In the genomic region with DNA sequence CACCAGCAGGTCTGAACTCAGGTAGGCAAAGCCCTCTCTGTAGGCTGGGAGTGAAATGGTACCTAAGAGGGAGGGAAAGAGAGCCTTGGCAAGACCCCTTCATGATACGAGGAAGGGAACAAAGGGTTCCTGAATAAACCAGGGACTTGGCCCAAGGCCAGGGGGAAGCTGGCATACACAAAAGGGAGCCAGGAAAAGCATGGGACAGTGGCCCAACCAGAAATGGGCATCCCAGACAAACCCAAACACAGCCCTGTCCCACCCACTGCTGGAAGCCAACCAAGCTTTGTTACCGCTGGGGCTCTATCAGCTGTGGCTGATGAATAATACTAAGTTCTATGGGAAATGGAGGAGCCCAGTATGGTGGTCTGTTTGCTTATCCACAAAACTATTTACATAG, we compare ENCODE assay signal across 9 mouse cellular contexts. TPM values are rescaled to one million over a fixed set of nuclear protein-coding genes. Genes with fewer than 3 reads are reported as not detected.
DNase-seq lines count a peak whose midpoint lies in the region; ATAC-seq and TF ChIP-seq lines count a peak whose summit lies in the region.
"Had no signal": no experiment of that assay in that cellular context is flagged by ENCODE, and none has a peak within 500 bp of the region (broad histone marks: within the 10 kb centered on the region; RNA-seq: fewer than 3 reads in every experiment).

No protein-coding gene starts in this region.

- no peaks in the 10 kb centered on the region for H3K27me3 ChIP-seq in forebrain, embryonic 15.5 days
- no peaks in the 10 kb centered on the region for H3K27me3 ChIP-seq in forebrain, embryonic 12.5 days
- no peaks in the 10 kb centered on the region for H3K27me3 ChIP-seq in stomach, postnatal 0 days (ENCODE audit: control insufficient read depth, insufficient read depth, low read length)
- H3K27me3 ChIP-seq in hindbrain, embryonic 11.5 days (ENCODE audit: control insufficient read depth, insufficient read depth, low read length), result no peaks in the 10 kb centered on the region
- H3K27me3 ChIP-seq: liver, embryonic 13.5 days had no signal

- TF ChIP-seq CTCF in stomach, postnatal 0 days (IDR thresholded peaks at IDR 0.05; ENCODE audit: low read depth), result no peak

- no peak overlapping the region for H3K4me2 ChIP-seq in forebrain, embryonic 15.5 days (replicated peaks)
- no peak overlapping the region for H3K4me2 ChIP-seq in forebrain, embryonic 12.5 days
- H3K4me2 ChIP-seq in stomach, postnatal 0 days (replicated peaks; ENCODE audit: low read depth), result no peak overlapping the region
- no peak overlapping the region for H3K4me2 ChIP-seq in hindbrain, embryonic 11.5 days (replicated peaks; ENCODE audit: low read depth, low read length)
- H3K4me2 ChIP-seq: liver, embryonic 13.5 days had no signal

- peak; percentile 46; the same call in 1 of the 2 replicates for ATAC-seq in forebrain, embryonic 15.5 days (replicated peaks)
- no peak for ATAC-seq in forebrain, embryonic 12.5 days (ENCODE audit: low FRiP score)
- no peak for ATAC-seq in stomach, postnatal 0 days (ENCODE audit: low FRiP score, low TSS enrichment)
- ATAC-seq in activated CD4-positive, CD25-positive, alpha-beta regulatory T cell, adult 4 months, result no peak
- no peak for ATAC-seq in hindbrain, embryonic 11.5 days (ENCODE audit: low FRiP score)

- no peak overlapping the region for H3K9ac ChIP-seq in forebrain, embryonic 15.5 days (replicated peaks)
- no peak overlapping the region for H3K9ac ChIP-seq in forebrain, embryonic 12.5 days
- H3K9ac ChIP-seq in stomach, postnatal 0 days (ENCODE audit: low read length), result no peak overlapping the region
- no peak overlapping the region for H3K9ac ChIP-seq in hindbrain, embryonic 11.5 days (ENCODE audit: low read depth, low read length)
- H3K9ac ChIP-seq: liver, embryonic 13.5 days had no signal

- H3K9me3 ChIP-seq in forebrain, embryonic 15.5 days, result no peaks in the 10 kb centered on the region
- no peaks in the 10 kb centered on the region for H3K9me3 ChIP-seq in forebrain, embryonic 12.5 days
- H3K9me3 ChIP-seq in stomach, postnatal 0 days (ENCODE audit: control insufficient read depth, low read length), result no peaks in the 10 kb centered on the region
- H3K9me3 ChIP-seq in hindbrain, embryonic 11.5 days (ENCODE audit: control insufficient read depth, low read length), result no peaks in the 10 kb centered on the region
- H3K9me3 ChIP-seq: liver, embryonic 13.5 days had no signal

- no peak overlapping the region for H3K4me3 ChIP-seq in forebrain, embryonic 15.5 days
- H3K4me3 ChIP-seq in forebrain, embryonic 12.5 days (replicated peaks), result no peak overlapping the region
- no peak overlapping the region for H3K4me3 ChIP-seq in stomach, postnatal 0 days (ENCODE audit: low read depth, low read length)
- no peak overlapping the region for H3K4me3 ChIP-seq in hindbrain, embryonic 11.5 days (ENCODE audit: low read depth, low read length)
- H3K4me3 ChIP-seq: liver, embryonic 13.5 days had no signal

- no peak overlapping the region for H3K27ac ChIP-seq in forebrain, embryonic 15.5 days (replicated peaks)
- H3K27ac ChIP-seq in forebrain, embryonic 12.5 days, result no peak overlapping the region
- no peak overlapping the region for H3K27ac ChIP-seq in stomach, postnatal 0 days (replicated peaks)
- no peak overlapping the region for H3K27ac ChIP-seq in hindbrain, embryonic 11.5 days (ENCODE audit: low read depth, low read length)
- H3K27ac ChIP-seq: liver, embryonic 13.5 days had no signal

- 0 out of 2 replicates have a peak, but pooled peaks cover 3% of the 10 kb centered on the region for H3K4me1 ChIP-seq in forebrain, embryonic 15.5 days
- peaks cover 4% of the 10 kb centered on the region for H3K4me1 ChIP-seq in forebrain, embryonic 12.5 days
- H3K4me1 ChIP-seq in stomach, postnatal 0 days (replicated peaks; ENCODE audit: control insufficient read depth, insufficient read depth), result no peaks in the 10 kb centered on the region
- no peaks in the 10 kb centered on the region for H3K4me1 ChIP-seq in hindbrain, embryonic 11.5 days (replicated peaks; ENCODE audit: control insufficient read depth, insufficient read depth, low read length)
- H3K4me1 ChIP-seq: liver, embryonic 13.5 days had no signal

- no peaks in the 10 kb centered on the region for H3K36me3 ChIP-seq in forebrain, embryonic 15.5 days
- H3K36me3 ChIP-seq in forebrain, embryonic 12.5 days (replicated peaks), result no peaks in the 10 kb centered on the region
- H3K36me3 ChIP-seq in stomach, postnatal 0 days (ENCODE audit: control insufficient read depth, insufficient read depth, low read length), result no peaks in the 10 kb centered on the region
- H3K36me3 ChIP-seq in hindbrain, embryonic 11.5 days (ENCODE audit: control insufficient read depth, insufficient read depth, low read length), result no peaks in the 10 kb centered on the region
- H3K36me3 ChIP-seq: liver, embryonic 13.5 days had no signal

- peak; percentile 14 for DNase-seq in right cerebral cortex, adult 18-20 months
- DNase-seq in right cerebral cortex, postnatal 36 days (ENCODE audit: low spot score in 2 of 2), result no peak
- DNase-seq in layer of hippocampus, adult 8-10 months (ENCODE audit: low spot score in 2 of 2), result peak; percentile 18 to 27
- peak; percentile 20 for DNase-seq in stomach, postnatal 0 days (ENCODE audit: low spot score)
- DNase-seq in hindbrain, embryonic 11.5 days (ENCODE audit: low spot score), result no peak
- DNase-seq: liver, embryonic 13.5 days had no signal

- TF ChIP-seq EP300 in stomach, postnatal 0 days (optimal IDR thresholded peaks at IDR 0.05), result no peak

- WGBS in forebrain, embryonic 15.5 days, result 17% methylated on average over 2 of the region's 2 CpGs
- 62% methylated on average over 2 of the region's 2 CpGs for WGBS in forebrain, embryonic 12.5 days
- 16% methylated on average over 2 of the region's 2 CpGs for WGBS in stomach, postnatal 0 days
- 81% methylated on average over 2 of the region's 2 CpGs for WGBS in hindbrain, embryonic 11.5 days

RNA-seq across cellular contexts. Expression of gene Myzap, which starts 34.4 kb away (rescaled TPM):
- polyA plus RNA-seq in forebrain, embryonic 15.5 days (2015; fragmentation: Nextera tagmentation; extraction: Ambion mirVana), result 1.8 and 2.0 TPM in 2 replicates
- polyA plus RNA-seq in forebrain, embryonic 12.5 days (2016; fragmentation: Nextera tagmentation; extraction: Ambion mirVana), result 3.1 and 3.5 TPM in 2 replicates
- 1 to 10 TPM; 1.3 to 2.1 (median 1.5) TPM for total RNA-seq in layer of hippocampus, adult 8-10 months (2022)
- 21.9 and 25.7 TPM in 2 replicates for polyA plus RNA-seq in stomach, postnatal 0 days (2015; fragmentation: Nextera tagmentation; extraction: Ambion mirVana)
- polyA plus RNA-seq in activated CD4-positive, CD25-positive, alpha-beta regulatory T cell, adult 4 months (2017; shearing (Covaris generic)), result under 1 TPM in 1 of 2 experiments, not detected in 1; 0.77 TPM
- 5.3 and 6.4 TPM in 2 replicates for polyA plus RNA-seq in hindbrain, embryonic 11.5 days (2014; fragmentation: Nextera tagmentation; extraction: Ambion mirVana)

Comparison
In these comparisons a context has a peak if more than half of its experiments do, and no peak if none do; other contexts are left out.
1. DNase-seq: peak in right cerebral cortex, adult 18-20 months (single experiment), layer of hippocampus, adult 8-10 months (2 of 2) and stomach, postnatal 0 days (single experiment); none in right cerebral cortex, postnatal 36 days (0 of 2) and hindbrain, embryonic 11.5 days (single experiment).